Mouse (Mus musculus): ENCODE measurements at regions not wholly inside any gene's neighbourhood (a gene's known extent, or its start where the extent isn't known, plus 50 kb on each side); places are given as distances from the start of the nearest gene placed in this dataset.
A peak's percentile ranks its signal among the peaks of the same experiment; 100 is the strongest.

- H3K27ac ChIP-seq (ENCODE audit: low read depth, low read length), result no peak overlapping the region
- no peaks in the 10 kb centered on the region for H3K4me1 ChIP-seq (ENCODE audit: control insufficient read depth, insufficient read depth, low read length)
- H3K4me3 ChIP-seq (ENCODE audit: low read depth, low read length), result no peak overlapping the region
- no peaks in the 10 kb centered on the region for H3K9me3 ChIP-seq (ENCODE audit: control insufficient read depth, low read length)
- no peak overlapping the region for H3K4me2 ChIP-seq (ENCODE audit: low read depth)
- no peak overlapping the region for H3K9ac ChIP-seq (ENCODE audit: low read length)
- H3K36me3 ChIP-seq (ENCODE audit: control insufficient read depth, insufficient read depth, low read length), result no peaks in the 10 kb centered on the region
- H3K27me3 ChIP-seq (ENCODE audit: control insufficient read depth, insufficient read depth, low read length), result no peaks in the 10 kb centered on the region
- no peak for ATAC-seq (ENCODE audit: insufficient read depth, low FRiP score, low TSS enrichment)
- WGBS, result 88% methylated on average over 2 of the region's 2 CpGs
- no peak for DNase-seq (ENCODE audit: low spot score)
Observed at GRCm38 (mm10) chr3:76928313-76928712, 854.2 kb downstream of the Fstl5 start.

- H3K27ac ChIP-seq (ENCODE audit: low read depth, low read length), result no peak overlapping the region
- no peak overlapping the region for H3K9ac ChIP-seq (ENCODE audit: low read length)
- H3K4me2 ChIP-seq (ENCODE audit: low read depth), result no peak overlapping the region
- WGBS, result 94% methylated on average over 1 of the region's 1 CpGs
- no peaks in the 10 kb centered on the region for H3K9me3 ChIP-seq (ENCODE audit: control insufficient read depth, low read length)
- no peaks in the 10 kb centered on the region for H3K36me3 ChIP-seq (ENCODE audit: control insufficient read depth, insufficient read depth, low read length)
- ATAC-seq (ENCODE audit: insufficient read depth, low FRiP score, low TSS enrichment) (peak; percentile 55), DNase-seq (ENCODE audit: low spot score) (no peak)
- H3K27me3 ChIP-seq (ENCODE audit: control insufficient read depth, insufficient read depth, low read length), result no peaks in the 10 kb centered on the region
- H3K4me1 ChIP-seq (ENCODE audit: control insufficient read depth, insufficient read depth, low read length), result no peaks in the 10 kb centered on the region
- H3K4me3 ChIP-seq (ENCODE audit: low read depth, low read length), result no peak overlapping the region
Observed at GRCm38 (mm10) chr3:76966849-76967248, 892.8 kb downstream of the Fstl5 start.
